Mouse (Mus musculus): ENCODE results near the gene Lsm14b. TPM values are rescaled to one million over a fixed set of nuclear protein-coding genes. Genes with fewer than 3 reads are reported as not detected.

Lsm14b gene
- polyA plus RNA-seq (2015; fragmentation: Nextera tagmentation; extraction: Ambion mirVana): 18.8 and 20.5 TPM in 2 replicates

- Histone ChIP-seq H3K36me3 (peaks cover 17% of the 10 kb centered on the region), H3K4me1 (replicated peaks) (peaks cover 33% of the 10 kb centered on the region), H3K27me3 (peaks cover 12% of the 10 kb centered on the region), H3K4me2 (peak within 1 kb of the TSS; percentile 90), H3K9ac (peak within 1 kb of the TSS; percentile 96), H3K4me3 (peak within 1 kb of the TSS; percentile 85), H3K27ac (replicated peaks) (peak within 1 kb of the TSS; percentile 96), H3K9me3 (no peaks in the 10 kb centered on the region)
- under 1% methylated on average over 57 of the region's 80 CpGs for WGBS
- peak; percentile 95 for ATAC-seq (ENCODE audit: low FRiP score, low read depth)
Observed at GRCm38 (mm10) chr2:180024401-180025098, at the start of gene Lsm14b. Gene Lsm14b (plus strand): TSS chr2:180024987.

GRCm38 (mm10) chr2:179975851-179976250, 48.9 kb upstream of the Lsm14b start:
- peaks cover 45% of the 10 kb centered on the region for H3K4me1 ChIP-seq (replicated peaks)
- H3K27ac ChIP-seq (replicated peaks): peak overlapping the region; percentile 98
- WGBS: 1% methylated on average over 34 of the region's 82 CpGs
- H3K9me3 ChIP-seq: no peaks in the 10 kb centered on the region
- H3K36me3 ChIP-seq: no peaks in the 10 kb centered on the region
- peak overlapping the region; percentile 99 for H3K4me2 ChIP-seq
- H3K4me3 ChIP-seq: peak overlapping the region; percentile 73
- no peak for ATAC-seq (ENCODE audit: low FRiP score, low read depth)
- H3K9ac ChIP-seq: peak overlapping the region; percentile 81
- no peaks in the 10 kb centered on the region for H3K27me3 ChIP-seq

GRCm38 (mm10) chr2:179976295-179976627, 48.5 kb upstream of the Lsm14b start:
- WGBS: 0% methylated on average over 26 of the region's 54 CpGs
- no peaks in the 10 kb centered on the region for H3K36me3 ChIP-seq

GRCm38 (mm10) chr2:179976628-179977343, 48.0 kb upstream of the Lsm14b start, which contains the start of gene Taf4:
Gene Taf4 (minus strand): TSS chr2:179976646.
- Histone ChIP-seq H3K4me2 (peak within 1 kb of the TSS; percentile 99), H3K9me3 (no peaks in the 10 kb centered on the region), H3K36me3 (no peaks in the 10 kb centered on the region), H3K27ac (replicated peaks) (peak within 1 kb of the TSS; percentile 98), H3K4me3 (peak within 1 kb of the TSS; percentile 73), H3K27me3 (no peaks in the 10 kb centered on the region), H3K9ac (peak within 1 kb of the TSS; percentile 93), H3K4me1 (replicated peaks) (peaks cover 38% of the 10 kb centered on the region)
- peak; percentile 95 for ATAC-seq (ENCODE audit: low FRiP score, low read depth)
- WGBS: under 1% methylated on average over 58 of the region's 84 CpGs

More at GRCm38 (mm10) chr2:179976295-179976627, 48.5 kb upstream of the Lsm14b start:
- Histone ChIP-seq H3K4me2 (peak overlapping the region; percentile 99), H3K4me3 (peak overlapping the region; percentile 73), H3K9me3 (no peaks in the 10 kb centered on the region), H3K27me3 (no peaks in the 10 kb centered on the region), H3K27ac (replicated peaks) (peak overlapping the region; percentile 98), H3K4me1 (replicated peaks) (peaks cover 42% of the 10 kb centered on the region), H3K9ac (peak overlapping the region; percentile 81)
- ATAC-seq (ENCODE audit: low FRiP score, low read depth): no peak; the same call in none of the 2 replicates

- peak overlapping the region; percentile 93 for H3K9ac ChIP-seq
- WGBS: 8% methylated on average over 10 of the region's 10 CpGs
- no peaks in the 10 kb centered on the region for H3K9me3 ChIP-seq
- peak overlapping the region; percentile 99 for H3K4me2 ChIP-seq
- H3K4me1 ChIP-seq (replicated peaks): peaks cover 32% of the 10 kb centered on the region
- H3K4me3 ChIP-seq: peak overlapping the region; percentile 73
- no peaks in the 10 kb centered on the region for H3K27me3 ChIP-seq
- no peak for ATAC-seq (ENCODE audit: low FRiP score, low read depth)
- no peaks in the 10 kb centered on the region for H3K36me3 ChIP-seq
- peak overlapping the region; percentile 98 for H3K27ac ChIP-seq (replicated peaks)
Observed at GRCm38 (mm10) chr2:179977344-179978025, 47.3 kb upstream of the Lsm14b start.

GRCm38 (mm10) chr2:179978250-179978649, 46.5 kb upstream of the Lsm14b start:
- H3K9ac ChIP-seq: no peak overlapping the region
- H3K4me3 ChIP-seq: no peak overlapping the region
- no peaks in the 10 kb centered on the region for H3K27me3 ChIP-seq
- H3K9me3 ChIP-seq: no peaks in the 10 kb centered on the region
- H3K27ac ChIP-seq (replicated peaks): no peak overlapping the region
- no peak for ATAC-seq (ENCODE audit: low FRiP score, low read depth)
- no peaks in the 10 kb centered on the region for H3K36me3 ChIP-seq
- peaks cover 24% of the 10 kb centered on the region for H3K4me1 ChIP-seq (replicated peaks)
- no peak overlapping the region for H3K4me2 ChIP-seq
- WGBS: 82% methylated on average over 3 of the region's 3 CpGs

- ATAC-seq (ENCODE audit: low FRiP score, low read depth): no peak
- H3K9ac ChIP-seq: no peak overlapping the region
- WGBS: 61% methylated on average over 8 of the region's 8 CpGs
- H3K9me3 ChIP-seq: no peaks in the 10 kb centered on the region
- no peak overlapping the region for H3K4me3 ChIP-seq
- no peak overlapping the region for H3K27ac ChIP-seq (replicated peaks)
- H3K4me1 ChIP-seq (replicated peaks): peaks cover 8% of the 10 kb centered on the region
- no peaks in the 10 kb centered on the region for H3K36me3 ChIP-seq
- no peaks in the 10 kb centered on the region for H3K27me3 ChIP-seq
- no peak overlapping the region for H3K4me2 ChIP-seq
Observed at GRCm38 (mm10) chr2:179979836-179980235, 45.0 kb upstream of the Lsm14b start.

GRCm38 (mm10) chr2:179980616-179981015, 44.2 kb upstream of the Lsm14b start:
- H3K4me1 ChIP-seq (replicated peaks): 0 out of 2 replicates have a peak, but pooled peaks cover 3% of the 10 kb centered on the region
- no peak overlapping the region for H3K4me3 ChIP-seq
- no peaks in the 10 kb centered on the region for H3K36me3 ChIP-seq
- no peaks in the 10 kb centered on the region for H3K27me3 ChIP-seq
- no peak for ATAC-seq (ENCODE audit: low FRiP score, low read depth)
- WGBS: 62% methylated on average over 4 of the region's 4 CpGs
- H3K9ac ChIP-seq: no peak overlapping the region
- H3K27ac ChIP-seq (replicated peaks): no peak overlapping the region
- H3K4me2 ChIP-seq: no peak overlapping the region
- H3K9me3 ChIP-seq: no peaks in the 10 kb centered on the region

- Histone ChIP-seq H3K4me2 (no peak overlapping the region), H3K27me3 (no peaks in the 10 kb centered on the region), H3K4me3 (no peak overlapping the region), H3K27ac (replicated peaks) (no peak overlapping the region), H3K36me3 (no peaks in the 10 kb centered on the region), H3K9ac (no peak overlapping the region), H3K4me1 (replicated peaks) (no peaks in the 10 kb centered on the region), H3K9me3 (no peaks in the 10 kb centered on the region)
- ATAC-seq (ENCODE audit: low FRiP score, low read depth): no peak
- WGBS: 76% methylated on average over 3 of the region's 3 CpGs
Observed at GRCm38 (mm10) chr2:179982715-179983114, 42.1 kb upstream of the Lsm14b start.

GRCm38 (mm10) chr2:179984830-179985229, 40.0 kb upstream of the Lsm14b start:
- no peaks in the 10 kb centered on the region for H3K9me3 ChIP-seq
- H3K4me3 ChIP-seq: no peak overlapping the region
- H3K36me3 ChIP-seq: no peaks in the 10 kb centered on the region
- 40% methylated on average over 7 of the region's 7 CpGs for WGBS
- no peak overlapping the region for H3K4me2 ChIP-seq
- no peak overlapping the region for H3K9ac ChIP-seq
- H3K4me1 ChIP-seq (replicated peaks): no peaks in the 10 kb centered on the region
- no peak overlapping the region for H3K27ac ChIP-seq (replicated peaks)
- H3K27me3 ChIP-seq: no peaks in the 10 kb centered on the region
- ATAC-seq (ENCODE audit: low FRiP score, low read depth): no peak

- no peak for ATAC-seq (ENCODE audit: low FRiP score, low read depth)
- Histone ChIP-seq H3K4me3 (no peak overlapping the region), H3K9me3 (no peaks in the 10 kb centered on the region), H3K27me3 (no peaks in the 10 kb centered on the region), H3K9ac (no peak overlapping the region), H3K4me1 (replicated peaks) (no peaks in the 10 kb centered on the region), H3K4me2 (no peak overlapping the region), H3K27ac (replicated peaks) (no peak overlapping the region), H3K36me3 (no peaks in the 10 kb centered on the region)
- WGBS: 80% methylated on average over 1 of the region's 1 CpGs
Observed at GRCm38 (mm10) chr2:179985695-179986094, 39.1 kb upstream of the Lsm14b start.
